Mouse (Mus musculus): Measurements from ENCODE around the gene Nhs. TPM values are rescaled to one million over a fixed set of nuclear protein-coding genes. Genes with fewer than 3 reads are reported as not detected.
A peak's percentile ranks its signal among the peaks of the same experiment; 100 is the strongest.
"Not testable (repeated sequence)": the region's sequence is repeated elsewhere in the genome, so short reads cannot be mapped to it uniquely, and the experiment has no call there.

The Nhs gene
- total RNA-seq, 2 experiments from 2014 or later, result 7.6 to 9.5 TPM

GRCm38 (mm10) chrX:161961176-161961575 is 198.4 kb downstream of the Nhs start:
- intact Hi-C loops (cut with DNase I), result no loop called here
- DNase-seq, result peak; percentile 90

GRCm38 (mm10) chrX:161952356-161952755 is 207.2 kb downstream of the Nhs start:
- no peak for DNase-seq
- intact Hi-C loops (cut with DNase I), result no loop called here

GRCm38 (mm10) chrX:161943098-161943680 is 216.3 kb downstream of the Nhs start:
- intact Hi-C loops (cut with DNase I), result no loop called here

GRCm38 (mm10) chrX:161940696-161941095 is 218.8 kb downstream of the Nhs start:
- intact Hi-C loops (cut with DNase I), result no loop called here
- peak; percentile 42 for DNase-seq

More at GRCm38 (mm10) chrX:161943098-161943680, 216.3 kb downstream of the Nhs start:
- no peak for DNase-seq

- no peak for DNase-seq
- intact Hi-C loops (cut with DNase I), result no loop called here
Observed at GRCm38 (mm10) chrX:161926683-161927053, 232.9 kb downstream of the Nhs start.

GRCm38 (mm10) chrX:161925973-161926682 is 233.4 kb downstream of the Nhs start:
- intact Hi-C loops (cut with DNase I), result no loop called here
- no peak for DNase-seq

GRCm38 (mm10) chrX:161922655-161923054 is 236.9 kb downstream of the Nhs start:
- no peak for DNase-seq
- intact Hi-C loops (cut with DNase I), result no loop called here

GRCm38 (mm10) chrX:161921581-161921980 is 237.9 kb downstream of the Nhs start:
- intact Hi-C loops (cut with DNase I), result no loop called here
- no peak for DNase-seq

- peak; percentile 47 for DNase-seq
- intact Hi-C loops (cut with DNase I), result no loop called here
Observed at GRCm38 (mm10) chrX:161909963-161910362, 249.6 kb downstream of the Nhs start.

GRCm38 (mm10) chrX:161908652-161909403 is 250.7 kb downstream of the Nhs start:
- peak; percentile 27 for DNase-seq
- intact Hi-C loops (cut with DNase I), result no loop called here

GRCm38 (mm10) chrX:161907595-161908592 is 251.6 kb downstream of the Nhs start:
- intact Hi-C loops (cut with DNase I), result no loop called here
- DNase-seq, result no peak

- intact Hi-C loops (cut with DNase I), result no loop called here
- no peak for DNase-seq
Observed at GRCm38 (mm10) chrX:161894442-161894841, 265.1 kb downstream of the Nhs start.

- intact Hi-C loops (cut with DNase I), result no loop called here
- peak; percentile 2 for DNase-seq
Observed at GRCm38 (mm10) chrX:161883661-161884060, 275.9 kb downstream of the Nhs start.

GRCm38 (mm10) chrX:161877123-161877522 is 282.4 kb downstream of the Nhs start:
- intact Hi-C loops (cut with DNase I), result no loop called here

GRCm38 (mm10) chrX:161873511-161873910 is 286.0 kb downstream of the Nhs start:
- intact Hi-C loops (cut with DNase I), result no loop called here

More at GRCm38 (mm10) chrX:161877123-161877522, 282.4 kb downstream of the Nhs start:
- no peak for DNase-seq

GRCm38 (mm10) chrX:161871306-161871705 is 288.2 kb downstream of the Nhs start:
- DNase-seq, result peak; percentile 4
- intact Hi-C loops (cut with DNase I), result no loop called here

More at GRCm38 (mm10) chrX:161873511-161873910, 286.0 kb downstream of the Nhs start:
- DNase-seq, result peak; percentile 18

GRCm38 (mm10) chrX:161855630-161856029 is 303.9 kb downstream of the Nhs start:
- intact Hi-C loops (cut with DNase I), result no loop called here
- no peak for DNase-seq

GRCm38 (mm10) chrX:161853626-161854312 is 305.8 kb downstream of the Nhs start:
- DNase-seq, result no peak
- intact Hi-C loops (cut with DNase I), result no loop called here

- intact Hi-C loops (cut with DNase I), result loop anchor here (5.0 kb wide), 1 partner anchor 429 kb away; no protein-coding TSS in a partner anchor
- not testable (repeated sequence) for DNase-seq
Observed at GRCm38 (mm10) chrX:161826186-161826585, 333.3 kb downstream of the Nhs start.

GRCm38 (mm10) chrX:161790182-161790581 is 369.3 kb downstream of the Nhs start:
- peak; percentile 20 for DNase-seq
- intact Hi-C loops (cut with DNase I), result loop anchor here (2.0 kb wide), 1 partner anchor 391 kb away; no protein-coding TSS in a partner anchor

Measured in left cerebral cortex, postnatal 4 days (tissue).